Mouse (Mus musculus): ENCODE results near the gene Nop53. TPM values are rescaled to one million over a fixed set of nuclear protein-coding genes. Genes with fewer than 3 reads are reported as not detected.
"Not testable (repeated sequence)": the region's sequence is repeated elsewhere in the genome, so short reads cannot be mapped to it uniquely, and the experiment has no call there.

Nop53 gene
- polyA plus RNA-seq, 2 experiments from 2014 or later, result 244 to 324 TPM

DNA sequence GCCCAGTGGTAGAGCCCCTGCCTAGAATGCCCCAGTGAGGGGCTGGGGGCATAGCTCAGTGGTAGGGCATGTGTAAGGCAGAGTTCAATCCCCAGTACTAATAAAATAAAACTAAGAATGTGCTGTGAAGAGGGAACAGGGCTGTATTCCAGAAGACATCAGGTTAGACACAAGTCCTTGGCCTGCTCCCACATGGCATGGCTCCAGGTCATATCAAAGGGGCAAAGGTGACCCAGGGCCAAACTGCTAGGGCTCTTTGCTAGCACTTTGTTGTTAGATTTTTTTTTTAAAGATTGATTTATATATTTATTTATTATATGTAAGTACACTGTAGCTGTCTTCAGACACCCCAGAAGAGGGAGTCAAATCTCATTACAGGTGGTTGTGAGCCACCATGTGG lies 27.5 kb downstream of the Nop53 start:
- no peak for ATAC-seq

GRCm38 (mm10) chr7:15916996-15917395 lies 28.9 kb downstream of the Nop53 start:
- no peak for ATAC-seq

- no peak for ATAC-seq
Measured at GRCm38 (mm10) chr7:15916134-15916723, 29.6 kb downstream of the Nop53 start.

GRCm38 (mm10) chr7:15915695-15916094 lies 30.2 kb downstream of the Nop53 start:
- not testable (repeated sequence) for ATAC-seq

DNA sequence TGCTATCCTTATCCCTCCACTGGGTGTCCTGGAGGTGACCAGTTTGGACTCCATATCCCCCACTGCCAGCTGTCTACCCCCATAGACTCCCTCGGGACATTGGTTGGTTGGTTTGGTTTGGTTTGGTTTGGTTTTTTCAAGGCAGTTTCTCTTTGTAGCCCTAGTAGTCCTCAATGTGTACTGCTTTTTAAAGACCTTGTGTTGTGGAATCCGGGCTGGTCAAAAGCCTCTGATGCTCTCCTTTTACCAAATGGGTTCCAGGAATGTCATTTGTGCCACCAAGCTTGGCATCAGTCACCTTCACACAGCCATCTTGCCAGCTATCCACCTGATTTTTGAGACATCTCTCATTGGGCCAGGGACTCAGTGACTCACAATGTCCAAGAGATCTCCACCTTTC lies 31.1 kb downstream of the Nop53 start:
- no peak for ATAC-seq

DNA sequence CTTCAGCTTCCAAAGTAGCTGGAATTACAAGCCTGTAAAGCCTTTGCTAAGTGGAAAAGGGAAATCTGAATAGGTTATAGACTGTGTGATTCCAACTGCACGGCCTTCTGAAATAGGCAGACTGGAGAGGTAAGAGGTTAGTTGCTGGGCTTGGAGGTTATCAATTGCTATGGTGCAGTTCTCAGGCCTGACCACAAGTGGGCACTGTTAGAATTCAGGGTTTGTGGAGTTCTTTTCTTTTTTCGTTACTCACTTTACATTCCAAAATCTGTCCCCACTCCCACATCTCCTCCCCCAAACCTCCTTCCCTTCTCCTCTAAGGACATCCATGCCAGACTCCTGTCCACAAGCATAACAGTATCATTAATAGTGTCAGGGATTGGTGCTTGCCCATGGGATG lies 31.6 kb downstream of the Nop53 start:
- ATAC-seq, result peak; percentile 76

DNA sequence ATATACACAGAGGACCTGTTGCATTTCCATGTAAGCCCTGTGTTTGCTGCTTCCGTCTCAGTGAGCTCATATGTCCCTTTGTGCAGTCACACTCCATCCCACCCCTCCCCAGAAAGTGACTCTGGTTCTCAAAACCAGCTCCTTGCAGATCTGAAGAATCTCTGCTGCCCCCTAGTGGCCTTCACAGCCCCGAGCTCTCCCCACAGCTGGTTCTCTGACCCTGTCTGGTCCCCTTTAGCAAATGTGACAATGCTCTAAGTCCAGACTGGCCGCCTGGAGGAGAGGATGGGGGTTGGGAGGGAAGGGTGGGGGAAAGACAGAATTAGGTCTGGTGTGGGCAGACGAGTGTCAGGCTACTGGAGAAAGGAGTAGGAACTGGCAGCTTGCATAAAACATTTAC lies 33.7 kb downstream of the Nop53 start:
- ATAC-seq, result peak; percentile 73

DNA sequence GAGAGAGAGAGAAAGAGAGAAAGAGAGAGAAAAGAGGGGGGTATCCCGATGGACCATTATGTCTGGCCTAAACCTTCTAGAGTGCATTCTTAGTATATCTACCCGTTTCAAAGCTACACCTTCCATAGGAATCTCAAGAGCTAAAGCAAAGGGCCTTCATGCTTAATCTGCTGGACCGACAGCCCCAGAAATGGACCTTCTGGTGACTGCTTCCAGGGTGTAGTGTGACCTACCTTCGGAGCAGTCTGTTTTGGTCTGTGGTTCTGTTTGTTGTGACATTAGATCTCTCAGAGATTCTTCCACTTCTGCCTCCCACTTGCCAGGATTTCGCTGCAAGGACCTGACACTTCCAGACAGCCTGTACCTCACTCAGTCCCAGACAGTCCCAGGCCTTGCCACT lies 35.4 kb downstream of the Nop53 start:
- no peak for ATAC-seq

- ATAC-seq, result no peak
Measured at GRCm38 (mm10) chr7:15907971-15908590, 37.8 kb downstream of the Nop53 start.

- ATAC-seq, result no peak
Measured at GRCm38 (mm10) chr7:15906602-15907001, 39.3 kb downstream of the Nop53 start.

- no peak for ATAC-seq
Measured at GRCm38 (mm10) chr7:15905861-15906260, 40.0 kb downstream of the Nop53 start.

DNA sequence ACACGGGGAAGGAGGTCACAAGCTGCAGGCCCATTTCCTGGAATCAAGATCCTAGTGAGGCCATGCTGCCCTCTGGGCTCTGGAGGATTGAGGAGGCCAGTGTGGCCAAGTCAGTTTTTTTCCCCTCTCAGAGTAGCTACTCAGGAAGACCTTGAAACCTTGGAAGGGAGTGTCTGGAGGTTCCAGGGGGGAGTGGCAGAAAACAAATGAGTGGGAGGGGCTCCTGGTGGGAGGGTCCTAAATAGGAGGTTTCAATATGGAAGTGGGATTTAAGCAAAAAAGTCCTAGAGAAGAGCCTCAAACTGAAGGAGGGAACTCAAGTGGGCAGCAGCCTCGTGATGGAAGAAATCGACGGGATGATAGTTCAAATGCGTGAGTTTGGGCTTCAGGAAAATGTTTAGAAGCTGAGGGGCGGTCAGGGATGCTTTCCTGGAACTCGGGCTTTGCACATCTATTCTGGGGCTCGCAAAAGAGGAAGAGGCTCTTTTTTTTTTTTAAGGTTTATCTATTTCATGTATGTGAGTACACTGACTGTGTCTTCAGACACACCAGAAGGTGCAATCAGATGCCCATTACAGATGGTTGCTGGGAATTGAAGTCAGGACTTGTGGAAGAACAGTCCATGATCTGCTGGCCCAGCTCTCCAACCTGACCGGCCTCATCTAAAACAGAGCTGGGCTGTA lies 44.4 kb downstream of the Nop53 start:
- ATAC-seq, result no peak

DNA sequence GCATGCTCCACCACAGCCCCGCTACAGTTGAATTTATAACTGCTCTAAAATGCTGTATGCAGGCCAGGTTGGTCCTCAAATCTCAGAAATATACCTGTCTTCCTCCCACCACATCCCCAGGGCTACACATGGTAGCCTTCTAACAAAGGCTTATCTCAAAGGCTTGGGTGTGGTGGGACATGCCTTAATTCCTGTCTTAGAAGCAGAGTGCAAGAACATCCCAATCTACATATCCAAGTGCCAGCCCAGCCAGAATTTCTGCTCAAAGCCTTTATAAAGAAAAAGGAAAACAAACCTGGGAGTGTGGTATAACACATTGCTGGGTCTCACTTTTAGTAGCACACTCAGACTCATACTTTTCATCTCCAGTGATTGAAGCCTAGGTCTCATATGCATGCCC lies 51.6 kb downstream of the Nop53 start:
- ATAC-seq, result no peak

Other genes with a start within 250 kb of the Nop53 start
- gene Obox5, start 195.9 kb downstream of the Nop53 start, polyA plus RNA-seq (2017; shearing (Covaris generic)), result not detected
- not detected for gene Obox6, start 106.4 kb downstream of the Nop53 start, polyA plus RNA-seq (2017; shearing (Covaris generic))
- not detected for gene Crx, start 66.1 kb downstream of the Nop53 start, polyA plus RNA-seq (2017; shearing (Covaris generic))
- under 1 TPM in 1 of 2 experiments, not detected in 1; 0.26 TPM for gene Crxos, start 63.5 kb downstream of the Nop53 start, polyA plus RNA-seq (2017; shearing (Covaris generic))
- 100 to 1,000 TPM; 912 to 987 TPM for gene Selenow, start 23.7 kb downstream of the Nop53 start, polyA plus RNA-seq (2017; shearing (Covaris generic))
- gene Ehd2, start 21.5 kb upstream of the Nop53 start, polyA plus RNA-seq (2017; shearing (Covaris generic)), result under 1 TPM; 0.07 to 0.15 TPM
- 1 to 10 TPM; 3.6 to 3.9 TPM for gene Bicra, start 101.8 kb upstream of the Nop53 start, polyA plus RNA-seq (2017; shearing (Covaris generic))
- not detected for gene Zfp541, start 115.7 kb upstream of the Nop53 start, polyA plus RNA-seq (2017; shearing (Covaris generic))
- 100 to 1,000 TPM; 198 to 297 TPM for gene Napa, start 152.4 kb upstream of the Nop53 start, polyA plus RNA-seq (2017; shearing (Covaris generic))
- gene Kptn, start 173.8 kb upstream of the Nop53 start, polyA plus RNA-seq (2017; shearing (Covaris generic)), result 10 to 100 TPM; 22.0 to 32.9 TPM
- not detected for gene Slc8a2, start 183.8 kb upstream of the Nop53 start, polyA plus RNA-seq (2017; shearing (Covaris generic))
- 10 to 100 TPM; 23.0 to 26.2 TPM for gene Meis3, start 229.0 kb upstream of the Nop53 start, polyA plus RNA-seq (2017; shearing (Covaris generic))

Measured in CD4-positive, CD25-positive, alpha-beta regulatory T cell, adult 4 months (primary cell).